Mouse (Mus musculus) c-Kit-positive CD71-negative TER-119-negative erythroid progenitor cells, embryonic 14.5 days (primary cell): ENCODE measurements around the gene Hbq1b.

Source experiments
- DNase-seq: peaks from one replicate; pipeline ENCODE4 v3.0.0-alpha.2; 2013; ENCODE audit warnings: low read depth

Gene Hbq1b

GRCm38 (mm10) chr11:32286695-32287492 is at the start of gene Hbq1b:
Hbq1b (plus strand) TSS chr11:32286965.
- DNase-seq, result peak; percentile 40

DNA sequence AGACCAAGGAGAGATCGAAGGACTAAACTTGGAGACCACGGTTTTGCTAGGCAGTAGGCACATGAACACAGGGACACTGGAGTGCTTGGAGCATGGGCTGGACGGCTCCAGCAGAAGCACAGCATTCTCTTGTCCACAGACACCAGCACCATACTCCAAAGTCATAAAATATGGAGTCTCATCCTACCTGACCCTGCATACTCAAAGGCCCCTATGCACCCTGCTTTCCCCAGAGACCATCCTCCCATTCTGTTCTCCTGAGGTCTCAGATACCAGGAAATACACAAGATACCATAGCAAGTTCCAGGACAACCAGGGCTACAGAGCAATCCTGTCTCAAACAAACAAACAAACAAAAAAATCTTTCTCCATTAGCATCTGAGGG is 49.4 kb upstream of the Hbq1b start:
- DNase-seq, result no peak

GRCm38 (mm10) chr11:32238093-32238860 is 48.5 kb upstream of the Hbq1b start:
- DNase-seq, result no peak

- DNase-seq, result no peak
These were observed 45.4 kb upstream of the Hbq1b start for GRCm38 (mm10) chr11:32241391-32241790.

- DNase-seq, result no peak
These were observed 44.6 kb upstream of the Hbq1b start for GRCm38 (mm10) chr11:32242209-32242608.

DNA sequence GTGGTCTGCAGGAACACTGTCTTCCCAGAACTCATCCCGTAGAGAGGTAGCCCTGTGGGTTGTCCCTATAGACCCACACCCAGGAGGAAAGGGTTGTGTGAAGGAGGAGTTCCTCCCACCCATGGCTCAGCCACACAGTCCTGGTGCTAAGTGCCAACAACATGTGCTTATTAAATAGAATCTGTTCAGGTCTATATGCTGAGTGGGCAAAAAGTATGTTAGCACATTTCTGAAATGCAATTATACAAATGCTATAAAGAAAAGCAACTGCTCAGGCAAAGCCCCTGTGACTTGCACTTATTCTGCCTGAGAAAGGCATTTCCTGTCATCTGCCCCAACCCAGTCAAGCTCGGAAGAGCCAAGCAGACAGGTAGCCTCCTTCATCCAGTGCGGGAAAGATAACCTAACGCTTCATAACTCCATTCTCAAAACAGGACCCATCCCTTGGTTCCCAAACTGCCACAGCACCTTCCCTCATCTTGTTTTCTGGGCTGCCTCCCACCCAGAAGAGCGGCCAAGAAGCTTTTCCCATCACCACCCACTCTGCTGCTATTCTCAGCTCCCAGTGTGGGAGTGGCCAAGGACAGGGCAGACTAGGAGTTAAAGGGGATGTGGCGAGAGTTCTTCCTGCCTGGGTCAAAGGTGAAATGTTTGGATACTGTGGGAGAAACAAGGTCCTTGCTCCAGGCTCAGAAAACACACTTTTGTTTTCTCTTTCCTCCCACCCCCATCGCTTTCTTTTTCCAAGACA is 43.4 kb upstream of the Hbq1b start:
- DNase-seq, result no peak

GRCm38 (mm10) chr11:32244064-32244463 is 42.7 kb upstream of the Hbq1b start:
- DNase-seq, result no peak

DNA sequence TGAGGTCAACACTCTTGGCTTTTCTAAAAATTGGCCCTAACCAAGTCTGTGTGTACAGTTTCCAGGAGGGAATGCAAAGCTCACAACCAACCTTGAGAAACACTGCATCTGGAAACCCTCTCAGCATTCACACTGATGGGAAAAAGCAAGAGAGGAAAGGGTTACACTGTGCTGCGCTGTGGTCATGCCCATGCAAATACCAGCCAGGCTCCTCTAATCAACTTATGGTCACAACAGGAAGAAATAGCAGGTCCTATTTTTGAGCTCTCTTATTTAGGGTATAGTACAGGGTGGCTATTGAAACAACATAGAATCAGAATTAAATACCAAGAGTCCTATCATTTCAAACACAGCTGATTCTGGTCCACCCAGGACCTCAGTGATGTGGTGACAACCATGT is 42.1 kb upstream of the Hbq1b start:
- DNase-seq, result no peak

- DNase-seq, result no peak
These were observed 41.2 kb upstream of the Hbq1b start for GRCm38 (mm10) chr11:32245614-32246013.

DNA sequence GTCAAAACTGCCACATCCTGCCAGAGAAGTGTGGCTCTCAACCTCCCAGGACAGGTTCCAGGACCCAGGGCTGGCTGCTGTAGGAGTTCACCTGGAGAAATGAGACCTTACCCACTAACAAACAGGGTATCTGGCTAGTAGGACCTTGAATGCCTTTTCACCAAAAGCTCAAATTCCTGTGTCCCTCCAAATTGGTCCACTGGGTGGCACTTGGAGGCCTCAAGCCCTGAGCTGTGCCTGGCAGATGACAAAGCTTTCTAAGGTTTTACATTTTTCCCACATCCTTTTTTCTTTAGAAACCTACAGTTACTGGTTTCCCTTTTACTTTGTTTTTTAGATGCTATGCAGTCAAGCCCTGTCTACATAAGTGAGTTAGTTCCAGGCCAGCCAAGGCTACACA is 39.7 kb upstream of the Hbq1b start:
- no peak for DNase-seq

DNA sequence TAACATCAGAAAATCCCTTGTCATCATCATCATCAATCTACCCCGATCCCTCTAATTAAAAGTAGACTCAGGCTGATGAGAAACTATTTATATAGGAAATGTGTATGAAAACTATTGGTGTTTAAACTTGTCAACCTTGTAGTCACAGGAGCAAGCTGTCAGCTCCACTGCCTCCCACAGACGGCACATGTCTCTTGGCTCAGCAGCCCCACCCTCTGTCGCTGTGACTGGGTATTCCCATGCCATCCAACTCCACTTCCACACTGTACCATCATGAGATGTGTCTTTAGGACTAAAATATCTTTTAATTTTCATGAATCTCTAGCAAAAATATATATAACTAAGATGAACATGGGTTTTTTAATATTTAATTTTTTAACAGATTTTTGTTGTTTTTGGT is 38.4 kb upstream of the Hbq1b start:
- DNase-seq, result no peak

DNA sequence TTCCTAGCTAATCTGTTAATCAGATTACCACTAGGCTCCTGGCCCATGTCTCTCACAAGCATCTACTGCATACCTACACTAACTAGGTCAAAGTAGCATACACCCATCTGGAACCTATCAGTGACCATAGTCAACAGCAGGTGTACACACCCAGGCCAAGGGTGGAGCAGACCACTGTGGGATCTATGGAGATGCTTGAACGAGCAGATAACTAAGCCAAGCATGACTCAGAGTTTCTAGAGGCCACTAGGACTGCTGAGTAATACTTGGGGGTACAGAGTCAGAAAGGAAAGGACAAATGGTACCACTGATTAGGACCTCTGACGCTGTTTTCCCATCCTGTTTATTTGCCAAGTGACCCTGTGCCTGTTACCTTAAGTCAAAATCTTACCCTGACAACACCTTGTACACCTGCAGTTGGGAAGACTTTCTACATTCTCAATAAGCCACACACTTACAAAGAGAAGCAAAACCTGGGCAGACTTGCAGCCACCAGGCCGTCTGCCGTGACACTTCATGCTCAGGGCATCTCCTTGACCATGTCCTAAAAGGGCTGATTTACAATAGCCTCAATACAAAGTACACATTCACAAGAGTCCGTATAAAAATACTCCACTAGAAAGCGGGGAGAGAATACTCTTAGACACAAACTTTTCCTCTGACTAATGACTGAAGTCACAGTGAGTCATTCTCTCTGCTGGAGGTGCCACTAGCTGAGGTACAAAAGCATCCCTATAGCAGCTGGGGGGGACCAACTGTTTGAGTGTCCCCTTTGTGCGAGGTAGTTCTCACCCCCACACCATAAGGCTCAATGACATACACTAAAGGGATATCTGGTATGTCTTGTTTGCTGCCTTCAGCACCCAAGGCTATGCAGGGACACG is 35.6 kb upstream of the Hbq1b start:
- DNase-seq, result no peak

GRCm38 (mm10) chr11:32253121-32253520 is 33.6 kb upstream of the Hbq1b start:
- no peak for DNase-seq

DNA sequence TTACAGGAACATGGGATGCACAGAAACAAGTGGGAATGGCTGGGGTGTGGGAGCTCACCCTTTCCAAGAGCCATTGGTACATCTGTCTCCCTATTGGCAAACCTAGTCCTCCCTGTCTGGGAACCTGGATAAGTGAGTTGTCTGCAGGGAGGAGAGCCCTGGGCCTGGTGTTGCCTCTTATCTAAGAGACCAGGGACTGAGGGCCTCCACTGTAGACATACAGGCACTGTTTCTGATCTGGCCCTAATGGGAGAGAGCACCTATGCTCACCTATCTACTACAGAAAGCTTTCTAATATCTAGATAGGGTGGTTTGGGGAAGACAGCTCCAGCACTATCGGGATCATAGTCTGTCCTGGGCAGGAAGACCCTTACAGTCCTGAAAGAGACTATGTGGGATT is 30.6 kb upstream of the Hbq1b start:
- no peak for DNase-seq

GRCm38 (mm10) chr11:32256566-32256965 is 30.2 kb upstream of the Hbq1b start:
- no peak for DNase-seq

DNA sequence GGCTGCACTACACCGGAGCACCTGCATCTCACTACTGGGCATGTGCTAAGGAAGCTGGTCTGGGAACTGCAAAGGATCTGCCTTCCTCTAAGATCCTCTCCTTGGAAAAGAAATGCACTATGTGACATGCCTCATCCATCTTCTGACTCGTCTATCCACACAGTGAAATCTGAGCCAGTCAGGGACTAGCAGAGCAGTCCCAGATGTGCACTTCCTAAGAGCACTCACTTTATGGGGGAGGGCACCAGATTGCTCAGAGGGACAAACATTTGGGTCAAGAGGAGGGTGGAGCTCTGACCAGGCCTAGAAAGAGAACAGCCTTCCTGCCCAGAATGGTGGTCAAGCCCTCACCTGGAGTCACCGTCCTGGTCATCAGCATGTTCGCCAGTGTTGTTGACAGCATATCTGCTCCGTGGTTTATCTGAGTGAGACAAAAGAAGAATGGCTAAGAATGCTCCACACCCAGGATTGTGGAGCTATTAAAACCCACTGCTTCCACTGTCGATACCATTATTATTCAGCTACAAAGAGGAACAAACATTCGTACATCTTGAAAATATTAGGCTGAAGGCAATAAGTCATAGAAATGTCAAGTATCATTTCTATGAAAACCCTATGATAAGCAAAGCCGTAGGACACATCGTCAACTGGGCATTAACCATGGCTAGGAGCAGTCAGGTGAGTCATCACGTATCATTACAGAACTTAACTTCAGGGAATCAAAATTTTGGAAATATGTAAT is 23.9 kb upstream of the Hbq1b start:
- no peak for DNase-seq

- DNase-seq, result no peak
These were observed 21.5 kb upstream of the Hbq1b start for GRCm38 (mm10) chr11:32265117-32265738.

GRCm38 (mm10) chr11:32266194-32266593 is 20.6 kb upstream of the Hbq1b start:
- no peak for DNase-seq

- no peak for DNase-seq
These were observed 20.0 kb upstream of the Hbq1b start for GRCm38 (mm10) chr11:32266776-32267175.

GRCm38 (mm10) chr11:32267188-32267884 is 19.4 kb upstream of the Hbq1b start, which contains the start of gene Nprl3:
Nprl3 (minus strand) TSS chr11:32267707.
- DNase-seq, result peak; percentile 85
